Mouse (Mus musculus): ENCODE results near the gene Ppp1r8.

DNA sequence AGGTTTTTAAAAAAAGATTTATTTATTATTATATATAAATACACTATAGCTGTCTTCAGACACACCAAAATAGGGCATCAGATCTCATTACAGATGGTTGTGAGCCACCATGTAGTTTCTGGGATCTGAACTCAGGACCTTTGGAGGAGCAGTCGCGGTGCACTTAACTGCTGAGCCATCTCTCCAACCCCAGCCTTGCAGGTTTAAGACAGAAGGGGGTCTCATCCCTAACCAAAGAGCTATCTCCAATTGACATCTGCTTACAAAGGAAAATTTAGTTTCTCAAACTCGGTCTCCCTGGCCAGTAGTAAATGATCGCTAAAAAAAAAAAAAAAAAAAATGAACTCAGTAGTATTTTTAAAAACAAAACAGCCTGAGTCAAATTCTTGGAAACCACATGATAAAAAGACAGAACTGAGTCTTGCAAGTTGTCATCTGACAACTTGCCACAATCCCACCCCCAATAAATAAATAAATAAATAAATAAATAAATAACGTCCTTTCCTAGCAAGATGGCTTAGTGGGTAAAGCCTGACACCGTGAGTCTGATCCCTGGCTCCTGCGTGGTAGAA, 36.3 kb downstream of the Ppp1r8 start:
- TF ChIP-seq TAL1 (IDR thresholded peaks at IDR 0.05; ENCODE audit: low read length), result no peak
- no peak for TF ChIP-seq GATA1 (IDR thresholded peaks at IDR 0.05; ENCODE audit: low read length)

Data from erythroblast, embryonic 14.5 days (primary cell).